Mouse (Mus musculus): Measurements from ENCODE around the gene Unc5b. TPM values are rescaled to one million over a fixed set of nuclear protein-coding genes. Genes with fewer than 3 reads are reported as not detected.
A peak's percentile ranks its signal among the peaks of the same experiment; 100 is the strongest.

Unc5b gene
- polyA plus RNA-seq, 1 experiment from 2014 or later, result 10.2 TPM

- Histone ChIP-seq H3K4me3 (ENCODE audit: low read depth, low read length) (peak overlapping the region; percentile 30), H3K9me3 (ENCODE audit: control insufficient read depth, low read length) (no peaks in the 10 kb centered on the region), H3K9ac (ENCODE audit: low read length) (peak overlapping the region; percentile 43), H3K4me2 (ENCODE audit: low read depth, severe bottlenecking) (peak overlapping the region; percentile 82), H3K27me3 (ENCODE audit: control insufficient read depth, insufficient read depth, low read length) (no peaks in the 10 kb centered on the region; the same call in 1 of the 2 replicates), H3K27ac (replicated peaks; ENCODE audit: low read depth, low read length) (peak overlapping the region; percentile 57; the same call in 1 of the 2 replicates), H3K36me3 (ENCODE audit: control insufficient read depth, insufficient read depth, low read length) (no peaks in the 10 kb centered on the region), H3K4me1 (ENCODE audit: control insufficient read depth, insufficient read depth, low read length) (peaks cover 80% of the 10 kb centered on the region)
- DNase-seq (ENCODE audit: low spot score), result peak; percentile 84
- peak; percentile 52; the same call in 1 of the 2 replicates for ATAC-seq (ENCODE audit: insufficient number of reproducible peaks, low FRiP score, low TSS enrichment, low read depth)
- WGBS, result under 1% methylated on average over 34 of the region's 34 CpGs
These were observed 4.7 kb downstream of the Unc5b start for GRCm38 (mm10) chr10:60826461-60827237.

- Histone ChIP-seq H3K27me3 (ENCODE audit: control insufficient read depth, insufficient read depth, low read length) (no peaks in the 10 kb centered on the region; the same call in 1 of the 2 replicates), H3K27ac (replicated peaks; ENCODE audit: low read depth, low read length) (no peak overlapping the region; the same call in 1 of the 2 replicates), H3K9ac (ENCODE audit: low read length) (peak overlapping the region; percentile 43; the same call in 1 of the 2 replicates), H3K4me3 (ENCODE audit: low read depth, low read length) (peak overlapping the region; percentile 30), H3K36me3 (ENCODE audit: control insufficient read depth, insufficient read depth, low read length) (no peaks in the 10 kb centered on the region), H3K9me3 (ENCODE audit: control insufficient read depth, low read length) (no peaks in the 10 kb centered on the region), H3K4me2 (ENCODE audit: low read depth, severe bottlenecking) (peak overlapping the region; percentile 82; the same call in 1 of the 2 replicates), H3K4me1 (ENCODE audit: control insufficient read depth, insufficient read depth, low read length) (peaks cover 80% of the 10 kb centered on the region)
- 0 out of 2 replicates have a peak, but pooled peaks have one; percentile 19 for ATAC-seq (ENCODE audit: insufficient number of reproducible peaks, low FRiP score, low TSS enrichment, low read depth)
- DNase-seq (ENCODE audit: low spot score), result peak; percentile 21
- WGBS, result 36% methylated on average over 6 of the region's 6 CpGs
These were observed 5.4 kb downstream of the Unc5b start for GRCm38 (mm10) chr10:60825955-60826354.

DNA sequence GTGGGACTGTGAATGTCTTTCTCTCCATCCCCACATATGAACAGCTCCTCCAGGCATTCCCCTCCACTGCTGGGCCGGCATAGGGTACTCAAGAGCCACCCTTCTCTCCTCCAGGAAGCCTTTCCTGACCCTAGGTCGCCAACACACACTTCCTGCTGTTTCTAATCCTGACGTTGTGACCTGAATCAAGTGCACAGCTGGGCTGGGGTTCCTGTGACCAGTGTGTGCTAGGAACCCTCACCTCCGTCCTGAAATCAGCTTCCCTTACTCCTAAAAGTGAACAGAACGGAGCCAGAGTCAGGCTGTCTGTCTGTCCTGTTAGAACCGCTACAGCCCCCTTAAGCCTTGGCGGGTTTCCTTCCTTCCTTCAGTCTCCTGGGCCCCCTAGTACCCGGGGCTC, 7.6 kb downstream of the Unc5b start:
- Histone ChIP-seq H3K9me3 (ENCODE audit: control insufficient read depth, low read length) (no peaks in the 10 kb centered on the region), H3K4me1 (ENCODE audit: control insufficient read depth, insufficient read depth, low read length) (peaks cover 77% of the 10 kb centered on the region), H3K9ac (ENCODE audit: low read length) (0 out of 2 replicates have a peak overlapping the region, but pooled peaks have one; percentile 5), H3K4me3 (ENCODE audit: low read depth, low read length) (no peak overlapping the region), H3K27me3 (ENCODE audit: control insufficient read depth, insufficient read depth, low read length) (no peaks in the 10 kb centered on the region), H3K4me2 (ENCODE audit: low read depth, severe bottlenecking) (no peak overlapping the region), H3K27ac (replicated peaks; ENCODE audit: low read depth, low read length) (0 out of 2 replicates have a peak overlapping the region, but pooled peaks have one; percentile 45), H3K36me3 (ENCODE audit: control insufficient read depth, insufficient read depth, low read length) (no peaks in the 10 kb centered on the region)
- WGBS, result 13% methylated on average over 8 of the region's 8 CpGs
- DNase-seq (ENCODE audit: low spot score) (peak; percentile 34), ATAC-seq (ENCODE audit: insufficient number of reproducible peaks, low FRiP score, low TSS enrichment, low read depth) (no peak)

DNA sequence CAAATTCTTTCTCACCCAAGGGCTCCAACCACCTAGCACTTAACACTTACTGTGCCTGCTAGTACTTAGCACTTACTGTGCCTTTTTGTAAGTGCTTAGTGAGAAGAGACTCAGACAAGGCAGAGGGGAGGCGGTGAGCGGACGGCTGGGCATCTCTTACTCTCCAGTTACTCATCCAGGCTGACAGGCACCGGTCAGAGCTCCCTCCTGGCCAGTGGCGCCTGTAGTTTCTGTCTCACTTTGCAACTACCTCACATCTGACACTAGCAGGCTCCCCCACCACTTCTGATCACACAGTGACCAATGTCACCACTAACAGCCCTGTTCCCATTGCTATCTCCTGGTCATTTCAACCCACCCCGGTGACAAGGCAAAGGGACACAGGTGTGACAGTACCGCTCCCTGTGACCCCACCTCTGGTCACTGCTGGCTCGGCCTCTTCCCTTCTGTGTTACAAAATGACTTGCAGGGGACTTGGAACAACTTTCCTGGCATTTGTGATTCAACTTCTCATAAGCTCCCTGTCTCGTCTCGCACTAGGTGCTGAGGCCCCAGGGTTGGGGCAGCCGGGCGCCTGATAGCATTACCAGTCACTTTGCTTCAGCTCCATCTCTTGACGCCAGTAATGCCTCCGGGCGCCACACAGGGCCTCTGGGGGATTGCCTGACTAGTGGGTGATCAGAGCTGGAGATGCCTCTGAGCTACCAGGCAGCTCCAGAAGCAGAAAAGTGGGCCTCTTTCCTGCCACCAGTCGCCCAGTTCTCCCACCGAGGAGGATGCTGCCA, 8.5 kb downstream of the Unc5b start:
- no peak overlapping the region for H3K4me3 ChIP-seq (ENCODE audit: low read depth, low read length)
- no peak for ATAC-seq (ENCODE audit: insufficient number of reproducible peaks, low FRiP score, low TSS enrichment, low read depth)
- H3K9me3 ChIP-seq (ENCODE audit: control insufficient read depth, low read length), result no peaks in the 10 kb centered on the region
- no peak overlapping the region for H3K27ac ChIP-seq (replicated peaks; ENCODE audit: low read depth, low read length)
- no peak for DNase-seq (ENCODE audit: low spot score)
- H3K27me3 ChIP-seq (ENCODE audit: control insufficient read depth, insufficient read depth, low read length), result no peaks in the 10 kb centered on the region
- peak overlapping the region; percentile 18; the same call in 1 of the 2 replicates for H3K9ac ChIP-seq (ENCODE audit: low read length)
- WGBS, result 66% methylated on average over 17 of the region's 17 CpGs
- H3K4me1 ChIP-seq (ENCODE audit: control insufficient read depth, insufficient read depth, low read length), result peaks cover 71% of the 10 kb centered on the region
- H3K36me3 ChIP-seq (ENCODE audit: control insufficient read depth, insufficient read depth, low read length), result no peaks in the 10 kb centered on the region
- no peak overlapping the region for H3K4me2 ChIP-seq (ENCODE audit: low read depth, severe bottlenecking)

DNA sequence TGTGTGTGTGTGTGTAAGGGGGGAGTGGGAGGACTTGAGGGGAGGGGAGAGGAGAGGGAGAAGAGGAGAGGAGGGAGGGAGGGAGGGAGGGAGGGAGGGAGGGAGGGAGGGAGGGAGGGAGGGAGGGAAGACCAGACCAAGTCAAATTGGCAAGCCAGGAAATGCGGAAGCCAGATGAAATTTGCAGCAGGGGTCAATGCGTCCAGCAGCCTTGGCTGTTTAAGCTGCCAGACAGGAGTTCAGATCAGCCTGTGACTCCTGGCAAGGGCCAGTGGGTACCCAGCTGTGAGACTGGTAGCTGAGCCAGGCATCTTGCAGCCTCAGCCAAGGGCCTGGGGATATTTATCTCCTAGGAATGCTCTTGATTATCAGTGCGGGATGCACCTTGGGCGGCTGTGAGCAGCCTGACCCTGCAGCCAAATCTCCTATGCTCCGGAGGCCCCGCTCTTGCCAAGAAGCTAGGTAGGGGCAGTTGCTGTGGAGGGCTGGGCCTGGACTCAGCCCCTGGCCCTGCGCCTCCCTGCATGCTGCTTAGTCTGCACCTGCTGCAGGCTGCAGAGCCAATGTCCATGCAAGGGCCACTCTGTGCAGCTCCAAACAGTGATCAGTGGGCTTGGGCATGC, 9.5 kb downstream of the Unc5b start:
- peak; percentile 27 for DNase-seq (ENCODE audit: low spot score)
- H3K9ac ChIP-seq (ENCODE audit: low read length), result no peak overlapping the region
- H3K27ac ChIP-seq (replicated peaks; ENCODE audit: low read depth, low read length), result no peak overlapping the region
- no peaks in the 10 kb centered on the region for H3K9me3 ChIP-seq (ENCODE audit: control insufficient read depth, low read length)
- no peaks in the 10 kb centered on the region for H3K36me3 ChIP-seq (ENCODE audit: control insufficient read depth, insufficient read depth, low read length)
- H3K4me1 ChIP-seq (ENCODE audit: control insufficient read depth, insufficient read depth, low read length), result peaks cover 72% of the 10 kb centered on the region
- WGBS, result 39% methylated on average over 7 of the region's 7 CpGs
- no peaks in the 10 kb centered on the region for H3K27me3 ChIP-seq (ENCODE audit: control insufficient read depth, insufficient read depth, low read length)
- no peak overlapping the region for H3K4me3 ChIP-seq (ENCODE audit: low read depth, low read length)
- H3K4me2 ChIP-seq (ENCODE audit: low read depth, severe bottlenecking), result no peak overlapping the region
- ATAC-seq (ENCODE audit: insufficient number of reproducible peaks, low FRiP score, low TSS enrichment, low read depth), result no peak

DNA sequence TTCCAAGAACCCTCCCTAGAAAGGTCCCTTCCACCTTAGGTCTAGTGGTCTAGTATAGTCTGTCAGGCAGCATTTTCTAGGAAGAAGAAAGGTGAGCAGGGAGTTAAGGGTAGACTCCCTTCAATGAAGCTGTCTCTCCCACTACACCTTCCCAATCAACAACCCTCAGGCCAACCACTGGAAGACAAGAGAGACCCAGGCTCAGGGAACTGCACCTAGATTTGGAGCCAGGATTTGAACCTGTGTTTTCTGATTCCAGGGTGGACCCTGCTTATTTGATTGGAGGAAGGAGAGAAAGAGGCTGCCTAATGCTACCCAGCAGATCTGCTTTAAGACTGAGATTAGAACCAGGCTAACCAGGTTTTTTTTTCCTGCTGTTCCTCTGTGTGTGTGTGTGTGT, 10.1 kb downstream of the Unc5b start:
- H3K27ac ChIP-seq (replicated peaks; ENCODE audit: low read depth, low read length), result no peak overlapping the region
- no peak for ATAC-seq (ENCODE audit: insufficient number of reproducible peaks, low FRiP score, low TSS enrichment, low read depth)
- peaks cover 73% of the 10 kb centered on the region for H3K4me1 ChIP-seq (ENCODE audit: control insufficient read depth, insufficient read depth, low read length)

DNA sequence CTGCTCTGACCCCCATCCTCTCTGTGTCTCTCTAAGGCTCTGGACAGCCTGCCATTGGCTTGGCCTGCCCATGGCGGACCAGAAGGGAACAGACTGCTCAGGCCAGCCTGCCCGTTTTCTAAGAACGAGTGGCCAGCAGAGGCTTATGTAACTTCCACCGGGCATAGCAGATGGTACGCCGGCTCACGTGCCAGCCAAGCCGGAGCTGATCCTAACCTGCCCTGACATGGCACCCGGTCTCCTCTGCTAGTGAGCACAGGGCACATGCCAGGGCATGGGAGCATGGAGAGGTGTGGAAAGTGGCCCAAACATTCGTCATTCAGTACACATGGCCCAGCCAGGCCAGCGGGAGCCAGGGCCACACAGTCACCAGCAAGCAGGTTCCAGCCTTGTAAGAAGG, 10.8 kb downstream of the Unc5b start:
- WGBS, result 87% methylated on average over 11 of the region's 11 CpGs
- H3K9me3 ChIP-seq (ENCODE audit: control insufficient read depth, low read length), result no peaks in the 10 kb centered on the region
- H3K4me1 ChIP-seq (ENCODE audit: control insufficient read depth, insufficient read depth, low read length), result peaks cover 73% of the 10 kb centered on the region
- no peak for ATAC-seq (ENCODE audit: insufficient number of reproducible peaks, low FRiP score, low TSS enrichment, low read depth)
- H3K36me3 ChIP-seq (ENCODE audit: control insufficient read depth, insufficient read depth, low read length), result no peaks in the 10 kb centered on the region
- no peak for DNase-seq (ENCODE audit: low spot score)
- H3K9ac ChIP-seq (ENCODE audit: low read length), result peak overlapping the region; percentile 7; the same call in 1 of the 2 replicates
- H3K27ac ChIP-seq (replicated peaks; ENCODE audit: low read depth, low read length), result no peak overlapping the region
- H3K27me3 ChIP-seq (ENCODE audit: control insufficient read depth, insufficient read depth, low read length), result no peaks in the 10 kb centered on the region
- no peak overlapping the region for H3K4me2 ChIP-seq (ENCODE audit: low read depth, severe bottlenecking)
- H3K4me3 ChIP-seq (ENCODE audit: low read depth, low read length), result no peak overlapping the region

More for the DNA sequence above, 10.1 kb downstream of the Unc5b start:
- Histone ChIP-seq H3K9ac (ENCODE audit: low read length) (no peak overlapping the region), H3K27me3 (ENCODE audit: control insufficient read depth, insufficient read depth, low read length) (no peaks in the 10 kb centered on the region), H3K9me3 (ENCODE audit: control insufficient read depth, low read length) (no peaks in the 10 kb centered on the region), H3K4me2 (ENCODE audit: low read depth, severe bottlenecking) (no peak overlapping the region), H3K4me3 (ENCODE audit: low read depth, low read length) (no peak overlapping the region), H3K36me3 (ENCODE audit: control insufficient read depth, insufficient read depth, low read length) (no peaks in the 10 kb centered on the region)
- no peak for DNase-seq (ENCODE audit: low spot score)

DNA sequence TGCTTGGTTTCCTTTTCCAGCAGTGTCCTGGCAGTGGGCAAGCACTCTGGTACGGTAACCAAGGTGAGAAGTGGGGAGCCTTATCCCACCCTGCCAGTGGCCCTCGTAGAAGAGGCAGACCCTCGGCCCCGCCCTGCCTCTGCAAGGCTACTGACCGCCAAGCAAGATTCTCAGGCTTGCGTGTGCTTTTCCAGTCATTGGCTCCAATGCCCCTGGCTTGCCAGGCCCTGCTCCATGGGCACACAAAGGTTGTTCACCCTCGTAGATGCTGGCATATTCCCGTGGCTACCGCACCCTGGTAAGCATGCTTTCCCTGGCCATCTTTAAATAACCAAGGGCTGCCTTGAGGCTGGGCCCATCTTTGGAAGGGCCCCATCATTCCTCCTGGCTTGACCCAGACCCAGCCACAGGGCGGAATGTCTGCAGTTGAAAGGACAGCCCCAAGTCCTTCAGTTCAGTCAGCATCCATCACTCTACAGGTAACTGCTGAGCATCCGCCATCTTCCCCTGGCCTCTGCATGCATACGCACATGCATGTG, 11.7 kb downstream of the Unc5b start:
- DNase-seq (ENCODE audit: low spot score), result no peak
- ATAC-seq (ENCODE audit: insufficient number of reproducible peaks, low FRiP score, low TSS enrichment, low read depth), result no peak
- Histone ChIP-seq H3K9me3 (ENCODE audit: control insufficient read depth, low read length) (no peaks in the 10 kb centered on the region), H3K4me2 (ENCODE audit: low read depth, severe bottlenecking) (no peak overlapping the region), H3K4me1 (ENCODE audit: control insufficient read depth, insufficient read depth, low read length) (peaks cover 73% of the 10 kb centered on the region), H3K9ac (ENCODE audit: low read length) (no peak overlapping the region), H3K27ac (replicated peaks; ENCODE audit: low read depth, low read length) (no peak overlapping the region), H3K4me3 (ENCODE audit: low read depth, low read length) (no peak overlapping the region), H3K36me3 (ENCODE audit: control insufficient read depth, insufficient read depth, low read length) (no peaks in the 10 kb centered on the region), H3K27me3 (ENCODE audit: control insufficient read depth, insufficient read depth, low read length) (no peaks in the 10 kb centered on the region)
- 86% methylated on average over 12 of the region's 12 CpGs for WGBS

Data from limb, embryonic 11.5 days (tissue).